Mouse (Mus musculus) frontal cortex, adult 2 months (tissue): ENCODE data around the gene Acadm. TPM values are rescaled to one million over a fixed set of nuclear protein-coding genes. Genes with fewer than 3 reads are reported as not detected.

ENCODE experiments used
- DNase-seq, 2 experiments: peaks; one replicate each; pipeline ENCODE4 v3.0.0; 2022; ENCODE audit warnings: low spot score in 1 of 2; ENCODE audit errors: extremely low spot score in 1 of 2
- polyA plus RNA-seq: library from polyadenylated mRNA; depleted of rRNA; stranded (reverse); fragments of >200 nt; gene quantifications from 2 replicates; pipeline ENCODE4 v1.2.3, GENCODE M21; 2012; rRNA removed

The Acadm gene
- polyA plus RNA-seq, 1 experiment: 90.0 TPM

DNA sequence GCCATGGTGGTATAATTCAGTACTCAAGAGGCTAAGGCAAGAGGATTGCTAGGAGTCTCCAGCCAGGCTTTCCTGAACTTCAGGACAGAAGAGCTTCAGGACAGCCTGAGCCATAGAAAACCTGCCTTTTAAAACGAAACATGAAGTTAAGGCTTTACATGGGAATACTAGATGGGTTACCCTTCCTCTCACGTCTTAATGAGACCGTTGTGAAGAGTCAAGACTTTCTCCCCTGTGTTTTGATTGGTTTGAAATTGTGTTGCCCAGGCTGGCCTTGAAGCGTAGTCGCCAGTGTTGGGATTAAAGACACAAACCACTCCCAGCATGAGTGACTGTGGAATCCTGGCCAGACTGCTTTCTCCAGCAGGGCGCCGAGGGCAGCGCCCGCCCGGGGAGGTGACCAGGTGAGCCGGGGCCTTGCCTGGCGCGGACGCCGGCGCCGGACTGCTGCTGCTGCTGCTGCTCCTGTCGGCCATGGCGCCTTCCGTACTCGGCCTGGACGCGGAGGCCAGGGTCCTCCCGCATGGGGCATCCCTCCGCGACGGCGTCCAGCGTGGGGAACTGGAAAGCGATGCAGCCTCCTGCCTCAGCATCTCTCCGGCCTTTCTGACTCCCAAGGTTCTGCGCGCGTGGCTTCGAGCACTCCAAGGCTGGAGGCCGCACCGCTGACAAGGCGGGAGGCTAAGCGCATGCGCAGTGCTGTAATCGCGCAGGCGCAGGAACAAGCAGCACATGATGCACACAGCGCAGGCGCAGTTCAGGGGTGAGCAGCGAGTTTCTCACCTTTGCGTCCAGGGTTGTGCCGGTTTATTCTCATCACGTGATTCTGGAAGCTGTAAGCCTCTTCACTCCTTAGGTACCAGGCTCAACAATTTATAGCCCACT, 38.9 kb downstream of the Acadm start:
- no peak for DNase-seq

DNA sequence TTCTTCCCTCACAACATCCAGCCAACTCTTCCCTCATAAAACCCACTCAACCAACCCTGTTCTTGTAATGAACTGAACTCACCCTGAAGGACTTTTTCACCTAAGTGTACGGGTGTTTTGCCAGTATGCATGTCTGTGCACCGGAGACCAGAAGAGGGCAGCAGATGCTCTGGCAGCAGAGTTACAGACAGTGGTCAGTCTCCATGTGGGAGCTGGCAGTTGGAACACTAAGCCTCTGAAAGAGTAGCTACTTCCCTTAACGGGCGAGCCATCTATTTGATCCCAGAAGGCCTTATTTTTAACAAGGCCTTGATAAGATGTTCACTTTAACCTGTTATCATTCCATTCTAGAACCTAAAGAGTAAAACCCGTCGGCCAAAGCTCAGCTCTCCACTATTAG, 39.8 kb downstream of the Acadm start:
- DNase-seq: peak in 1 of 2 experiments; percentile 44

DNA sequence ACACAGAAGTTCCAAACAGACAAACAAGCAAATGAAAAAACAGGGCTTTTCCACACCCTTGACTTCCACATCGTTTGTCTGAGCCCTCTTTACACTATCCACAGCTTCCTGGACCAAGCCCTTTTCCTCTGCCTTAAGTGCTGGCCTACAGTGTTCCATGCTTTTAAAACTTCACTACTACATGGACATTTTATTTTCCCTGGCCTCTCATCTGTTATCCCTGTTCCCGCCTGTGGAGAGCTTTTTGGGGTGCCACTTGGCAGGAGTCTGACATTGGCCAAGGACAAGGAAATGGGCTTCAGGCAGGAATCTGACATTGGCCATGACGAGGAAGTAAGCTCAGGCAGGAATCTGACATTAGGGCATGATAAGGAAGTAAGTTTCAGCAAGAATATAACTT, 41.8 kb downstream of the Acadm start:
- no peak for DNase-seq

DNA sequence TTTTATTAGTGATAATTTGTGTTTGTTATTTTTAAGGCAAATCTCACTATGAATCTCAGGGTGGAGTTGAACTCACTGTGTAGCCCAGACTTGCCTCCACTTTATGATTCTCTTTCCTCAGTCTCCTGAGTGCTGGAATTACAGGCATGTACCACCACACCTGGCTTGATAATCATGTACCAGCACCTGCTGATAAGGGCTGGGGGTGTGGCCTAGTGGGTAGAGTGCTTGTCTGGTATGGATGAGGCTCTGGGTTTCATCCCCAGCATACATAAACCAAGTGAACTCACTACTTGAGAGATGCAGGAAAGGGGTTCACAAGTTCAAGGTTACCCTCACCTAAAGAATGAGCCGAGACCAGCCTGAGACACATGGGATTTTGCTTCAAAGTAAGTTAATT, 42.5 kb downstream of the Acadm start:
- DNase-seq: no peak

DNA sequence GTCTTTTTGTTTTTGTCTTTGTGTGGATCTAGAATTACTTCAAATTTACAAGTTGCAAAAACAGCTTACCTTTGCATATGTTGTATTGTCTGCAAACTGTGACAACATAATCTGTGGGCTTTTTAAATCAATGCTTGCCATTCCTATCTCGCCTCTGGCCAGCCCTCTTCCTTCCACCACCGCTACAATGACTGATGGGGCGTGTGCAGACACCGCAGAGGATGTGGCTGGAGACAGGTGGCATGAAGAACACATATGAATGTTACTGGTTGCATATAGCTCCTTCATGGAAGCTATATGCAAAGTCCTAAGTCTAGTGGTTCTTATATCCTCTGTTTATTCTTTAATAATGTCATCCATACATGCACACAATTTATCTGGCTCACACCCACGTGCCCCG, 47.2 kb downstream of the Acadm start:
- no peak for DNase-seq

DNA sequence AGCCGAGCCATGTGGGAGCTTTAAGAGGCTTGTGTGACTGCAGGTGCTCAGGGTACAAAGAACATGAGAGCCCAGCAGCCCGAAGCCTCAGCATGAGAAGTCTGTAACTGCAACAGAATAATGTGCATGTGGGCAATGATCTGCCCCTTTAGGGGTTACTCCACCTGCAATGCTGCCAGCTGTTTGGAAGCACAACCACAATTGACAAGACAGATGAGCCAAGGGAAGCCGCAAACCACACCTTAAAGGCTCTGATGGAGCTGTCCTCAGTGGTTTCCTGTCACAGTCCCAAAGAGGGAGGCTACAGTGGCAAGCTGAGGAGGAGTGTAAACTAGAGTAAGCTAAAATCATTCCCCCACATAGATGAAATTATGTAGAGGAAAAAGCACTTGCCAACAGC, 49.0 kb downstream of the Acadm start:
- no peak for DNase-seq

DNA sequence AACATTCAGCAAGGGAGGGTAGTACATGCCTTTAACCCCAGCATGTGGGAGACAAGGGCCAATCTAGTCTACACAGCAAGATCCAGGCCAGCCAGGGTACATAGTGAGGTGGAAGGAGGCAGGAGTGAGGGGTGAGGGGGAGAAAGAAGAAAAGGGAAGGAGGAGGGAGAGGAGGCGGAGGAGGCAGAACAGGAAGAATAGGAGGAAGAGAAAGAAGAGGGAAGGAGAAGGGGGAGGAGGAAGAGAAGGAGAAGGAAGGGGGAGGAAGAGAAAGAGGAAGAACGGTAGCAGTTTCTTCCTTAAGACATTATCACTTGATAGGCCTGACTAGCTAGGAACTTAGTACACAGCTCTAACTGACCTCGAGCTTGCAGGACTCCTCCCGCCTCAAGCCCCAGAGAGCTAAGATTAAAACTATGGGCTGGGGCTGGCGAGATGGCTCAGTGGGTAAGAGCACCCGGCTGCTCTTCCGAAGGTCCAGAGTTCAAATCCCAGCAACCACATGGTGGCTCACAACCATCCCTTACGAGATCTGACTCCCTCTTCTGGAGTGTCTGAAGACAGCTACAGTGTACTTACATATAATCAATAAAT, 55.1 kb downstream of the Acadm start:
- no peak for DNase-seq

DNA sequence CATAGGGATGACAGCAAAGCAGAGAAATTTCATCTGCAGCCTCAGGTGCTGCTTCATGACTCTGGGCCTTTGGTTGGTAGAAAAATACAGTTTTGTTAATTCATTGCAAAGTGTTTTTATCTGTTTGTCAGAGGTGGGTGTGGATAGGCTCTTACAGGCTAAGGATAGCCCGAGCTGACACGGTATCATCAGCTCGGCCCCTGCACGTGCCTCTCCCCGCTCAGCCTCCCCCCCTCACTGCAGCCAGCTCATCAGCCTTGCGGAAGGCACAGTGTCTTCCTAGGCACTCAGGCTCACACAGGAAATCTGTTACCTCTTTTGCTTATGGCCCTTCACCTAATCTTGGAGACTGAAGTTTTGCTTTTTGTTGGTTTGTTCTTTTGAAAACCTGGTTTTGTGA, 56.3 kb downstream of the Acadm start:
- no peak for DNase-seq

DNA sequence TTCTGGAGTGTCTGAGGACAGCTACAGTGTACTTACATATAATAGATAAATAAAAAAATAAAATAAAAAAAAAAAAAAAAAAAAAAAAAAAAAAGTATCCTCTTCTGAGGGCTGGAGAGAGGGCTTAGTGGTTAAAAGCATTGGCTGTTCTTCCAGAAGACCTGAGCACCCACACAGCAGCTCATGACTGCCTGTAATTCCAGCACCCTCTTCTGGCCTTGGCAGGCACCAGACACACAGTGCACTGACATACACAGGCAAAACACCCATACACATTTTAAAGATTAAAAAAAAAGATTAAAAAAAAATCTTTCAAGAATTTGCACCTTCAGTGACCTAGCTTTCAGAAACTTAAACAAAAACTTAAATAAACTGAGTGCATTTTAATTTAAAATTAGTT, 58.1 kb downstream of the Acadm start:
- DNase-seq: no peak

Other genes with a start within 250 kb of the Acadm start
- 13.5 and 14.5 TPM in 2 replicates for gene St6galnac3, start 219.5 kb downstream of the Acadm start, polyA plus RNA-seq
- gene Asb17, start 100.4 kb downstream of the Acadm start, polyA plus RNA-seq: not detected in 2 replicates
- 0.04 and 0.06 TPM in 2 replicates for gene Msh4, start 38.5 kb downstream of the Acadm start, polyA plus RNA-seq
- 66.9 and 73.9 TPM in 2 replicates for gene Rabggtb, start 31.6 kb downstream of the Acadm start, polyA plus RNA-seq
- gene Slc44a5, start 28.8 kb upstream of the Acadm start, polyA plus RNA-seq: 6.6 and 8.3 TPM in 2 replicates